Mouse (Mus musculus): ENCODE data around the gene Mfsd9.
"Not testable (repeated sequence)": the region's sequence is repeated elsewhere in the genome, so short reads cannot be mapped to it uniquely, and the experiment has no call there.

The Mfsd9 gene

DNA sequence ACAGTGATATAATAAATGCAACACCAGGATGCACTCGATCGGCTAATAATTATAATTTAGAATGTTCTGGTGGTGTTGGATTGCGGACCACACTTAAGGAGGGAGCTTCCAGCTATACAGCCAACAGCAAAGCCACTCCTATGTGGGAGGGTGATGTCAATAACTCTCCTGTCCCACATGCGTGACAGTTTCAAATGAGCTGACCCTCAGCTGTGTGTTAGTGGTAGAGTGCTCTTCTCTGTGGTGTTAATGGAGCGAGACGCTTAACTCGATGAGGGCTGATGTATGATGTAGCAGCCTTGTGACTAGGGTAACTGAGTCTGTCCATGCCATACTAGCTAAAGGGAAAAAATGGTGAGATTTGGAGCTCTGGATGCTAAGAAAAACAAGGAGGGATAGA is 7.0 kb downstream of the Mfsd9 start:
- DNase-seq (ENCODE audit: low spot score in 2 of 2) = no peak

DNA sequence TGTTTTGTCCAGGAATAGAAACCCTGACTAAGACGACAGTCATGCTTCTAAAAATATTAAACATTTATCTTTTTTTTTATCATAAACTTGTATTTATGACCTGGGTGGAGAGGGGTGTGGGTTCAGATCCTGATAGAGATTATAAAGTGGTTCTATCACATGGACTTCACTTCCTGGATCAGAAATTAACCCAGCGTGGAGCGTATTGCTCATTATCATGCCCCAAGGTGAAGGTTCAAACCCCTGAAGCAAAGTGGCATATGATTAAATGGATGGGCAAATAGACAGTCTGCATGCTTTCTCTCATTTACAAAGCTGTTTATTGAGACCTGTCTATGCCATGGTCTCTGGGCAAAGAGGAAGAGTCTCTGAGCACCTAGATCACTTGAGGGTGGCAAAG is 13.7 kb downstream of the Mfsd9 start:
- no peak for DNase-seq (ENCODE audit: low spot score in 2 of 2)

DNA sequence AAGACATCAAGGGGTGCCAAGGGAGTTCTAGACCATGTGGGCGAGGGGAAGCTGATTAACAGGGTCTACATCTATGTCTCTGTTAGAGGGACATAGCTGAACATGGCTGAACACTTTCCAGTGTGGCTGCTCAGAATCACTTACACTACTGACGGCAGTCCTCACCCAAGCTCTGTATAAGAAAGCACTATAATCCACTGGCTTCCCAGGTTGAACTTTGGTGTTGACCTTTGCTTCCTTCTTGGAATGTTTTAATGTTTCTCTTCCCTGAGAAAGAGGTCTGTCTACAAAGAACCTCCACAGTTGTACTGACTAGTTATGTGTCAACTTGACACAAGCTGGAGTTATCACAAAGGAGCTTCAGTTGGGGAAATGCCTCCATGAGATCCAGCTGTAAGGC is 14.4 kb downstream of the Mfsd9 start:
- DNase-seq (ENCODE audit: low spot score in 2 of 2) = no peak

DNA sequence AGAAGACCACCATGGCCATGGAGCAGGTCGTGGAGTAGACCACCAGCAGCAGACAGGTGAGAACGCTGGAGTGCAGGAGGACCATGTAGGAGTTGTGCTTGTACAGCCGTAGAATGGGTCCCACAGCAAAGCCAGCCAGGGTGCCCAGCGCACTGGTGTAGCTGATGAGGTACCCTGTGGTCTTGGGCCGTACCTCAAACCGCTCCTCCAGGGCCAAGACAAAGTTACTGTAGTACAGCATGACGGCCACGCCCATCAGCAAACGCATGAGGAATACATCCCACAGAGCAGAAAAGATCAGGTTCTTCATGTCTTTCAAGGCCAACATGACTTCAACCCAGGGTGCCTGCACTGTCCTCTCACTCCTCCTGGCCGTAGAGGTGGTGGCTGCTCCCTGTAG is 16.4 kb downstream of the Mfsd9 start:
- DNase-seq (ENCODE audit: low spot score in 2 of 2) = no peak

DNA sequence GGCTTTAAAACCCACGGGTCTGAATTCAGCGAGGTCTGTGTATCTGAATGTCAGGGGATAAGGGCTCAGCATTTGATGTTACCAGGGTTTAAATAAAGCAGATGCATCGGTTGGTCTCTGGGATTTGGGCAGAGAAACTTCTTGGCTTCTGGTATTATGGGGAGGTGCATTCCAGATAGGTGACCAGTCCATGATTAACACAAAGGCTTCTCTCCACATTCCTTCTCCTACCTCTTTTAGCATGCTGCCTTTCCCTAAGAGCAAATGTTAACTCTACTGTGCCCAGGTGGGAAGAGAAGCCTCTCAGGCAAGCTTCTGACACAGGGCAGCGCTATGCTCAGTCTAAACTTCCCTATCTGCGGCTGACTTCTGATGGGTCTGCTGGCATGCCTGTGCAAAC is 17.3 kb downstream of the Mfsd9 start:
- DNase-seq (ENCODE audit: low spot score in 2 of 2) = no peak

DNA sequence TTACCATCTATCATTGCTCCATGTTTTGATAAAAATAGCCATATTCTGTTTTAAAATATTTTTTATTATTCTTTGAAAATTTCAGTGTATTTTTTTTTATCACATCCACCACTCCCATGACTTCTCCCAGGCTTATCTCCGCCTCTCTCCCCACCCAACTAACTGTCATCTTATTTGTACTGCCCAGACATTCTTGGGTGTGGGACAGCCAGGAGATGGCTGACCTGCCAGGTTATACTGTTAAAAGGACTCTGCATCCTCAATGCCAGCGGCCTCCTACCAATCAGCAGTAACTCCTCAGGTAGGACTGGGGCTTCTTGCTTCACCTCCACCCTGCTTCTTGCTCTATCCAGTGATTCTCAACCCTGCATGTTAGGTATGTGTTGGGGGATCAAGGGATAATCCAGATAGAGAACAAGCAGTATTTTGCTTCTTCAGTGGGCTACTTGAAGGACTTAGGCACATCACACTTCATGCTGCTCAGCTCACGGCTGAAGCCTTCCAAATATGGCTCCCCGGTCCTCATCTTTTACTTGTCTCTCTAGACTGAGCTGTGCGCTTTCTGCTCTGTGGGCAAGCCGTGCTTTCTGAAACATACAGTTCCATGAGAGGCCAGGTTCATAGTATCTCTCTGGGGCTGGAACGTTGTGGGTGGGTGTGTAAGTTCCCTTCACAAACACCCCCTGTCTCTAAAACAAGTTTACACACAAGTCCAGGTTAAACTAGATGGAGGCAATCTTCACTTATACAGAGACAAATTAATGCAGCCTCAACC is 19.1 kb downstream of the Mfsd9 start:
- DNase-seq (ENCODE audit: low spot score in 2 of 2) = no peak

DNA sequence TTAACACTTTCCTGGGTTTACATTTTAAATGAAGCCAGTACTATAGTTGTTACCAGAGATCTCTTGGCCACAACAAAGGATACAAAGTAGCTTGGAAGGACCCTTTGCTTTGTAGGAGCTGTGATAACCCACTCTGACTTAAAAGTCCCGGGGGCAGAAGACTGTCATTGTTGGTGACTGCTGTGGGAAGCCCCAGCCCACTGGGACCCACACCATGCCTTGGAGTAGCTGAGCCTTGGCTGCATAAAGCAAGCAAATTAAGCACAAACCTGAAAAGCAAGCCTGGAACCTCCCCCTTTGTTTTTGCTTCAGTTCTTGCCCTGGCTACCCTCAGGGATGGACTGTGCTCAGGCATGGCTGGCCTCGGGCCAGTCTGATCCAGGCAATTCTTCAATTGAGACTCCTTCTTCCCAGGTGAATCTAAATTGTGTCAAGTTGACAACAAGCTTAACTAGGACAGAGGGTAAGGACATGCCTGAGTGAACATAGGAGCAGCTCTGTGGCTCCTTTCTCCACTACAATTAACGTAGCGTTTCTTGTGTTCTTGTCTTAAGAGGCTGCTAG is 21.1 kb downstream of the Mfsd9 start:
- DNase-seq (ENCODE audit: low spot score in 2 of 2) = no peak

DNA sequence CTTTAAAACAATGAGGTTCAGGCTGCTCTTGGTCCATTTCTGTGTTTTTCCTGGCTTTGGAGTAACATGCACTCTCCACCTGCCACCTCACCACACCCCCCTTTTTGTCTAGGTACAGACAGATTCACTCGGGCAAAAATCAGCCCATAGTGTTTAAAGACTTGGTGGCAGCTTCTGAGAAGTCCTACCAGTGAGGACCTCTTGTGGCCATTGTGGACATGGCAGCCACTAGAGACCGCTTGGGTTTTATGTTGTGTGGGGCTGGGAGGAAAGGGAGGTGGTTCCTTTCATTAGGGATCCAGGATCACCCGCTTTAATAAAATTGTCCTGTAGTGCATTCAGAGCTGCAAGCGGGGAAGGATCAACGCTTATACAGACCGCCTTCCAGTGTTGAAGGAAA is 21.9 kb downstream of the Mfsd9 start:
- peak in 1 of 2 experiments; percentile 22 for DNase-seq (ENCODE audit: low spot score in 2 of 2)

DNA sequence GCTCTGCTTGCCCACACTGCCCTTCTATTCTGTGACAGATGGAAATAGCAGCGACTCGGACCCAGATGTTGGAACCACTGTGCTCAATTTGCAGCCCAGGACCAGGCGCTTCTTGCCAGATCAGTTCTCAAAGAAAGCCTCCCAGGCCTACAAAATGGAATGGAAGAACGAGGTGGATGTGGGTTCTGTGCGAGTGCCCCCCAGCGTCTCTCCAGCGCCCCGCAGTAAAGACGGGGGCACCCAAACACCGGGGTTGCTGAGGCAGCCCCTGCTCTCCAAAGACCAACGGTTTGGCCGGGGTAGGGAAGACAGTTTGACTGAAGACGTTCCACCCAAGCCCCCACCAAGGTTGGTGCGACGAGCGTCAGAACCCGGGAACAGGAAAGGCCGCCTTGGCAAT is 22.9 kb downstream of the Mfsd9 start:
- DNase-seq (ENCODE audit: low spot score in 2 of 2) = no peak

DNA sequence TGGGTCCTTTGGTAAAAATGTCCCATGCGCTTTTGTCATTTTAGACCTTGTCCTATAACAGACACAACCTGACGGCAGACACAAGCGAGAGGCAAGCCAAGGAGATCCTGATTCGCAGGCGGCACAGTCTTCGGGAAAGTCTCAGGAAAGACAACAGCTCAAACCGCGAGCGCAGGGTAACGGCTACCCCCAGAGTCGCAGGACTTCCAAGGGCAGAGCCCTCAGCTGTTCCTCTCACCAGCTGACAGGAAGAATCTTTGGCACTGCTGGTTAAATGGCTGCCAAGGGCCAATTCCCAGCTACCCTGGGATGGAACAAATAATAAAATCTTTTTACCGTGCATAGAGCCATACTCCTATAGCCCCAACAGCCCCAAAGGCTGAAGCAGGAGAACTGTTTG is 25.0 kb downstream of the Mfsd9 start:
- no peak for DNase-seq (ENCODE audit: low spot score in 2 of 2)

DNA sequence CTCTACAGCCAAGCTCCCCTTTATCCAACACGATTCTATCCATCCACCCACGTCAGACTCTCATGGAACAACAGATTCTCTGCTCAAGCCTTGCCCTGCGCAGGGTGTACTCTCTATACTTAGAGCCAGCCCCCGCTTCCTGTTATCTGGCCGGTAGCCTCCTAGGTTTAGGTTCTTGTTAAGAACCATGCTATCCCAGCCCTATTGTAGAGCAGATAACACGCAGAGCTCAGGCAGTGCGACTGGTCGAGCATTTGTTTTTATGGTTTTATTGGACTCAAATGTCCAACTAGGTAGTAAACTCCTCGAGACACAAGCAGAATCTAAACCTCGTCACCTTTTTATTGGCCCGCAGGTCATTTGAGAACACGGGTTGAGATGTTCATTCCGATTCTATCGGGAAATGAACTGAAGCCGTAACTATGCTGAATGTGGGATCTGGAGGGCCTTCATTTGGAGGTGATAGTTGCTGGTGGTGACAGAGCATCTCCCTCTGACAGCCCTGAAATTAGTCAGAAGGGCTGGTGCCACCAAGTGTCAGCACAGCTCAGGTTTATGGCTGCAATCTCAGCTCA is 25.7 kb downstream of the Mfsd9 start:
- no peak for DNase-seq (ENCODE audit: low spot score in 2 of 2)

DNA sequence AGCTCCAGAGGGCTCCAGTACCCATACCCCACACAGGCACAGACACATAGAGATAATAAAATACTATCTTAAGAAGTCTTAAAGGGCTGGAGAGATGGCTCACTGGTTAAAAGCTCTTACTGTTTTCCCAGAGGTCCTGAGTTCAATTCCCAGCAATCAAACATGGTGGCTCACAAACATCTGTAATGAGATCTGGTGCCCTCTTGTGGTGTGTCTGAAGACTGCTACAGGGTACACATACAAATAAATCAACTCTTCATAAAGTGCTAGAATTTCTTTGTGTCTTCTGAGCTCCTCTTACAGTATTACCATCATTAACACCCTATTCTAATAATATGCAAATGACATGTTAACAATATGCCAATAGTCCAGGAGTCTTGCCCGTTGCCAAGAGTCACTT is 26.4 kb downstream of the Mfsd9 start:
- DNase-seq (ENCODE audit: low spot score in 2 of 2) = no peak

DNA sequence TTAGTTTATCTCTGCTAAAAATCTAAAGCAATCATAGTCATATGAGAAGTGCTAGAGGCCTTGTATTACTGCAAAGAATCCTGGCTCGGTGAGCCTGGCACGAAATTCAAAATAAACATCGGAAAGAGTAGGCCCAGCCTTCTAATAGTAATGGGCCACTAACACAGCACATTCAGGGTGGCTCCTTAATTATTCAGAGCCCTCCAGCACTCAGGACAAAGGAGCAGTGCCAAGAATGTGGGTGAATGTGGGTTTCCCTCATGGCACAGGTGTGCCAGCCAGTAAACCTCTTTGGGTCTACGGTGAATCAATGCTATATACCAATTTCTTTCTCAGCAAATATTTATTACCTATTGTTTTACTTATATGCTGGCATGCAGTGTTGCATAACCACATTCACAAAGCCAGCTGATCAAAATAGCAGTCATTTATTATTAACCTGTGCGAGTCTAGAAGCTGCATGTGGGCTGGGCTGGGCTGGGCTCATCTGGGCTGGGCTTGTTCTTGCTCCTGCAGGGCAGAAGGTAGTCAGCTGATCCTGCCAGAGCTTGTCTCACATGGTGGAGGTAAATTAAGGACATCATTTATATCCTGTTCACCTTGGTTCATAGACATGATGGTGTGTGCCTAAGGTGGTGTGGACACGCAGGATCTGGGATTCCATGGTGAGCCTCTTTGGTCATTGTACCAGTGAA is 30.6 kb downstream of the Mfsd9 start:
- no peak for DNase-seq (ENCODE audit: low spot score in 2 of 2)

DNA sequence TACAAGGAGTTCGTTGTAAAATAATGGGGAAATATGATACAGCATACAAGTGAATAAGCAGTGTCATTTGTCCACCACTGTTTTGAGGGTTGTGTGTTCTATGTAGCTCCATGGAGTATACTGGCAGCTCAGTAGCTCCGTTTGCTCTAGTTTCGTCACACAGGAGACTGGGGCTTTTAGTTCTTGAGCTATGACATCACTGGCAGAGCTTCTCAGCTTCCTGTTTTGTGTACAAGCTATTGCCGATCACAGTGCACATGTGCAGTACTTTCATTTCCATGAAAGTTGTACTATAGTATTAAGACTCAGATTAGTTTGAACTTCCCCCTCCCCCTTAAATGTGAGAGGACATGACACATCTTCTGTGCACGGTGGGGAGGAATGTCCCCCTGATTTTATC is 44.4 kb downstream of the Mfsd9 start:
- no peak for DNase-seq (ENCODE audit: low spot score in 2 of 2)

DNA sequence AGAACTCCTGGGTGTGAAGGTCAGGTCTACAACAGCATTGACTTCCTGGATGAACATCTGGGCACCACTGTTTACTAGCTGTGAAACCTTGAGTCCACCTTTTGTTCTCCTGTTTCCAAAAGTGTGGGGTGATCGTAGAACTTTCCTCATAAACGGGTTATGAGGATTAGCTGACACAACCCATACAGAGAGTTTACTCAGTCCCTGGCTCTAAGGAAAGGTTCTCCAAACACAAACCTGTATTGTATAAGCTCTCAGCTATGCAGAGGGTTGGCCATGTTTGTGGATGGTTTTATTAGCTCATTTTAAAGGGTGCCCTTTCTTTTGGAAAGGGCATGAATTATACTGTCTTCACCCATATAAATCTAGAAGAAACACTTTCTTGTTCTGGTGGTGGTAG is 49.7 kb downstream of the Mfsd9 start:
- no peak for DNase-seq (ENCODE audit: low spot score in 2 of 2)

DNA sequence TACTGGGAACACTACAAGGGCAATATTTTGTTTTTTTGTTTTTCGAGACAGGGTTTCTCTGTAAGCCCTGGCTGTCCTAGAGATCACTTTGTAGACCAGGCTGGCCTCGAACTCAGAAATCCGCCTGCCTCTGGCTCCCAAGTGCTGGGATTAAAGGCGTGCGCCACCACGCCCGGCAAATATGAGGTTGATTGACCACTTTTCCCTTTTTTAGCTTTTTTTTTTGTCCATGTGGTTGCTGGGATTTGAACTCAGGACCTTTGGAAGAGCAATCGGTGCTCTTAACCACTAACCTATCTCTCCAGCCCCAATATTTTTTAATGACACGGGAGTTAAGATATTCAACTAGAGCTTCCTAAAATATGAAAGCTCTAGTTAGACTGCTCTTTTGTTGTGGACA is 52.2 kb downstream of the Mfsd9 start:
- not testable (repeated sequence) for DNase-seq (ENCODE audit: low spot score in 2 of 2)

DNA sequence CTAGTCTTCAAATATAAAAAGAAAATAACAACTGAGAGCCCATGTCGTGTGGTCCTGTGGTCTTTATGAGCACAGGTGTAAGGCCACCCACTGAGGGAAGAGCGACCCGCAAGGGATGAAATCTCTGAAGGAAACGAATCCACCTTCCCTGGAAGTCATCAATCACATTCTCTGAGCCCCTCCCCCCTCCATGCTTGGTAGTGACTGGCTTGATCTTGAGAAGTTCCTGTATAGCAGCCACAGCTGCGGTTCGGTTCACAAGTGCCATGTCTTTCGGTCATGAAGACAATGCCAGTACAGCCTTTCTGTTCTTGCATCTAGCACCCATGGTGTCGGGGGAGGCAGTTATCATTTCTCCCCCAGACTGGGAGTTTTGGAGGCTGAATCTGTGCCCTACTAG is 52.8 kb downstream of the Mfsd9 start:
- DNase-seq (ENCODE audit: low spot score in 2 of 2) = no peak

DNA sequence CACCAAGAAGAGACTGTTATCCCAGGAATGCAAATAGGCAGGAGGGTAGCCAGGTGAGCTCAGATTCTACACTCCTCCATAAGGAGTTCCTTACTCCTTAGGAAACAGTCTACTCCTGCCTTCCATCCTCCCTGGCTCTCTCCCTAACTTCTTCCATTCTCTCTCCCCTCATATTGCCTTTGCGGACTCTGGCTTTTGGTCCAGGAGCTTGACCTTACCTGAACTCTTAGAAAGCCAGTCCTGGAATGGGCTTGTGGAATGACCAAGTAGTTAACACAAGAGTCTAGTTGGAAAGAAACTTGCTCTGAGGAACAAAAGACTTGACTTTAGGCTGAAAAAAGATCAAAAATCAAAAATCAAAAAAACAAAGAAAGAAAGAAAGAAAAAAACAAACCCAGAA is 61.9 kb downstream of the Mfsd9 start:
- DNase-seq (ENCODE audit: low spot score in 2 of 2) = no peak

DNA sequence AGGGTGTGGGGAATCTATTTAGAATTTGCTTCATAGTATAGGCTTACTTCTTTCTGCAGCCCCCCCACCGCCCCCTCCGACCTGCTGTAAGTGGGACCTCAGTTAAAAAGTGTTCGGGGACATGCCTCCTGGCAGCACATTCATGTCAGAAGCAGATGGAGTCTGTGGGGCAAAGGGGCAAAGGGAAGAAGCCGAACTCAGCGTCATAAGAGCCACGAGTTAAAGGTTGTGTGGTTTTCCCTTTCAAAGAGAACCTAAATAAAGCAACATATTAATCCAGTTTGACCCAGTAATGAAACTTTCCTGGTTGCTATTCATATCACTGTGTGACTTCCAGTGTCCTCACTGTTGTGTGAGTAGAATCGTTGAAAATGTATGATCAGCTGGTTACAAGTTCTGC is 63.1 kb downstream of the Mfsd9 start:
- DNase-seq (ENCODE audit: low spot score in 2 of 2) = no peak

DNA sequence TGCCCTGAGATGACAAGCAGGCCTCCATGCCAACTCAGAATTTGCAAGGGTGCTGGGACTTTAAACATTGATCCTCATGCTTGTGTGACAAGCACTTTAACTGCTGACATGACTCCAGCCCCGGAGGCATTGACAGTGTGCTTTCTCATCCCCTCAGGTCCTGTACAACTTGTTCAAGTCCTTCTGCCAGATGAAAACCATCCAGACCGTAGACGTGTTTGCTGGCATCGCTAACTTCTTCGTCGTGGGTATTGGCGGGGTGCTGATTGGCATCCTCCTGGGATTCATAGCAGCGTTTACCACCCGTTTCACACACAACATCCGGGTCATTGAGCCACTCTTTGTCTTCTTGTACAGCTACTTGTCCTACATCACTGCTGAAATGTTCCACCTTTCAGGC is 64.4 kb downstream of the Mfsd9 start:
- no peak for DNase-seq (ENCODE audit: low spot score in 2 of 2)

Data from urinary bladder, adult 18-20 months (tissue).